Mouse (Mus musculus) layer of hippocampus, adult 9-10 months (tissue): ENCODE measurements around the gene Dld.

ENCODE experiments used
- DNase-seq: peaks from one replicate; pipeline ENCODE4 v3.0.0; 2022; ENCODE audit warnings: low spot score

Gene Dld

GRCm38 (mm10) chr12:31350944-31351928 lies at the start of gene Dld:
Dld (minus strand) TSS chr12:31351453.
- DNase-seq = peak; percentile 86

- DNase-seq = no peak
These were observed 49.6 kb upstream of the Dld start for GRCm38 (mm10) chr12:31400821-31401220.

GRCm38 (mm10) chr12:31397709-31398108 lies 46.5 kb upstream of the Dld start:
- DNase-seq = no peak

- no peak for DNase-seq
These were observed 44.6 kb upstream of the Dld start for GRCm38 (mm10) chr12:31395895-31396294.

GRCm38 (mm10) chr12:31391696-31392095 lies 40.4 kb upstream of the Dld start:
- no peak for DNase-seq

- no peak for DNase-seq
These were observed 39.3 kb upstream of the Dld start, which contains the start of gene Slc26a3 for GRCm38 (mm10) chr12:31390571-31390970. Slc26a3 (plus strand) TSS chr12:31390871.

GRCm38 (mm10) chr12:31387303-31387702 lies 36.0 kb upstream of the Dld start:
- DNase-seq = no peak

GRCm38 (mm10) chr12:31382451-31382850 lies 31.2 kb upstream of the Dld start:
- no peak for DNase-seq

GRCm38 (mm10) chr12:31380878-31381277 lies 29.6 kb upstream of the Dld start:
- no peak for DNase-seq

- no peak for DNase-seq
These were observed 26.0 kb upstream of the Dld start for GRCm38 (mm10) chr12:31377241-31377640.

GRCm38 (mm10) chr12:31376326-31376950 lies 25.2 kb upstream of the Dld start:
- DNase-seq = no peak

GRCm38 (mm10) chr12:31375283-31375615 lies 24.0 kb upstream of the Dld start:
- no peak for DNase-seq

- DNase-seq = peak; percentile 51
These were observed 23.5 kb upstream of the Dld start for GRCm38 (mm10) chr12:31374603-31375282.

GRCm38 (mm10) chr12:31369656-31370055 lies 18.4 kb upstream of the Dld start:
- DNase-seq = no peak

GRCm38 (mm10) chr12:31369118-31369517 lies 17.9 kb upstream of the Dld start:
- no peak for DNase-seq

GRCm38 (mm10) chr12:31367721-31368120 lies 16.5 kb upstream of the Dld start:
- no peak for DNase-seq

- DNase-seq = no peak
These were observed 15.2 kb upstream of the Dld start for GRCm38 (mm10) chr12:31366428-31366827.

- no peak for DNase-seq
These were observed 886 bp downstream of the Dld start for GRCm38 (mm10) chr12:31350191-31350943.

- DNase-seq = no peak
These were observed 18.0 kb downstream of the Dld start for GRCm38 (mm10) chr12:31333261-31333660.

- no peak for DNase-seq
These were observed 24.1 kb downstream of the Dld start for GRCm38 (mm10) chr12:31327139-31327538.

GRCm38 (mm10) chr12:31323136-31323695 lies 28.0 kb downstream of the Dld start:
- DNase-seq = no peak

GRCm38 (mm10) chr12:31321532-31321931 lies 29.7 kb downstream of the Dld start:
- no peak for DNase-seq
